Mouse (Mus musculus): ENCODE data around the gene Bid.

- TF ChIP-seq FLI1 (IDR thresholded peaks at IDR 0.05; ENCODE audit: low read length) (no peak), GATA1 (IDR thresholded peaks at IDR 0.05; ENCODE audit: borderline replicate concordance, low read length) (no peak)
Observed at GRCm38 (mm10) chr6:120879046-120879445, 37.6 kb downstream of the Bid start.
